Mouse (Mus musculus) embryonic facial prominence, embryonic 10.5 days (tissue): ENCODE measurements at regions not wholly inside any gene's neighbourhood (a gene's known extent, or its start where the extent isn't known, plus 50 kb on each side); places are given as distances from the start of the nearest gene placed in this dataset.

ENCODE experiments used
- DNase-seq: peaks from one replicate; pipeline ENCODE4 v3.0.0-alpha.2; 2017; ENCODE audit warnings: low spot score
- H3K27ac ChIP-seq: fragments of 300-500 bp; sonication (generic); replicated peaks from 2 replicates; pipeline ENCODE4 v1.5.1; 2016; ENCODE audit warnings: mild to moderate bottlenecking
- H3K27me3 ChIP-seq: fragments of 300-500 bp; sonication (generic); replicated peaks from 2 replicates; pipeline ENCODE4 v1.6.1; 2016; ENCODE audit warnings: low read depth, mild to moderate bottlenecking; ENCODE audit not compliant: poor library complexity, severe bottlenecking
- H3K36me3 ChIP-seq: fragments of 300-500 bp; sonication (generic); replicated peaks from 2 replicates; pipeline ENCODE4 v1.6.1; 2016; ENCODE audit warnings: mild to moderate bottlenecking, moderate library complexity
- H3K4me1 ChIP-seq: fragments of 300-500 bp; sonication (generic); 2 replicates; pipeline ENCODE4 v1.6.1; 2016
- H3K4me3 ChIP-seq: fragments of 300-500 bp; sonication (generic); 2 replicates; pipeline ENCODE4 v1.5.1; 2016; ENCODE audit warnings: mild to moderate bottlenecking, moderate library complexity
- H3K9me3 ChIP-seq: fragments of 300-500 bp; sonication (generic); 2 replicates; pipeline ENCODE4 v1.6.1; 2016; ENCODE audit warnings: mild to moderate bottlenecking
- WGBS: fragments of 180-500 bp; shearing (Covaris S2); methylation state at CpG from one replicate; pipeline ENCODE4 v1.1.7; 2016; 5-methylcytosine and 5-hydroxymethylcytosine counted together

- H3K27me3 ChIP-seq, result no peaks in the 10 kb centered on the region
- no peak overlapping the region for H3K4me3 ChIP-seq
- WGBS, result 89% methylated on average over 5 of the region's 5 CpGs
- H3K9me3 ChIP-seq, result no peaks in the 10 kb centered on the region
- H3K4me1 ChIP-seq, result no peaks in the 10 kb centered on the region
- no peak overlapping the region for H3K27ac ChIP-seq
- no peak for DNase-seq
- H3K36me3 ChIP-seq, result no peaks in the 10 kb centered on the region
Observed at GRCm38 (mm10) chr13:38281712-38282111, 63.2 kb upstream of the Bmp6 start.

GRCm38 (mm10) chr13:38287960-38288359 is 56.9 kb upstream of the Bmp6 start:
- Histone ChIP-seq H3K9me3 (no peaks in the 10 kb centered on the region), H3K4me3 (no peak overlapping the region), H3K27ac (no peak overlapping the region), H3K4me1 (peaks cover 21% of the 10 kb centered on the region), H3K27me3 (no peaks in the 10 kb centered on the region), H3K36me3 (no peaks in the 10 kb centered on the region)
- no peak for DNase-seq
- WGBS, result 95% methylated on average over 3 of the region's 3 CpGs

- WGBS, result 68% methylated on average over 14 of the region's 14 CpGs
- H3K27me3 ChIP-seq, result no peaks in the 10 kb centered on the region
- peak; percentile 28 for DNase-seq
- H3K4me3 ChIP-seq, result no peak overlapping the region
- H3K36me3 ChIP-seq, result no peaks in the 10 kb centered on the region
- peak overlapping the region; percentile 60; the same call in 1 of the 2 replicates for H3K27ac ChIP-seq
- peaks cover 21% of the 10 kb centered on the region for H3K4me1 ChIP-seq
- no peaks in the 10 kb centered on the region for H3K9me3 ChIP-seq
Observed at GRCm38 (mm10) chr13:38288572-38289440, 56.1 kb upstream of the Bmp6 start.

GRCm38 (mm10) chr13:38290287-38290941 is 54.5 kb upstream of the Bmp6 start:
- peak overlapping the region; percentile 33; the same call in 1 of the 2 replicates for H3K4me3 ChIP-seq
- H3K4me1 ChIP-seq, result peaks cover 21% of the 10 kb centered on the region
- DNase-seq, result peak; percentile 56
- no peaks in the 10 kb centered on the region for H3K27me3 ChIP-seq
- H3K9me3 ChIP-seq, result no peaks in the 10 kb centered on the region
- peak overlapping the region; percentile 75 for H3K27ac ChIP-seq
- 22% methylated on average over 21 of the region's 21 CpGs for WGBS
- no peaks in the 10 kb centered on the region for H3K36me3 ChIP-seq

GRCm38 (mm10) chr13:38291487-38291886 is 53.4 kb upstream of the Bmp6 start:
- 92% methylated on average over 4 of the region's 4 CpGs for WGBS
- Histone ChIP-seq H3K27me3 (no peaks in the 10 kb centered on the region), H3K4me1 (peaks cover 21% of the 10 kb centered on the region), H3K4me3 (no peak overlapping the region), H3K36me3 (no peaks in the 10 kb centered on the region), H3K9me3 (no peaks in the 10 kb centered on the region), H3K27ac (no peak overlapping the region)
- DNase-seq, result no peak
